Mouse (Mus musculus) hindbrain, embryonic 13.5 days (tissue): ENCODE measurements around the gene Rsad1. TPM values are rescaled to one million over a fixed set of nuclear protein-coding genes. Genes with fewer than 3 reads are reported as not detected.
A peak's percentile ranks its signal among the peaks of the same experiment; 100 is the strongest.

Source experiments
- ATAC-seq: fragments of 200-750 bp; cut with Nextera tagmentation; 2 replicates; pipeline ENCODE4 v1.8.0; 2017; ENCODE audit warnings: moderate TSS enrichment; ENCODE audit not compliant: low FRiP score
- H3K27ac ChIP-seq: fragments of 300-500 bp; sonication (generic); 2 replicates; pipeline ENCODE4 v1.5.1; 2015; ENCODE audit warnings: inconsistent platforms, mild to moderate bottlenecking, moderate library complexity
- H3K27me3 ChIP-seq: fragments of 300-500 bp; sonication (generic); 2 replicates; pipeline ENCODE4 v1.6.1; 2015; ENCODE audit warnings: mild to moderate bottlenecking, inconsistent platforms
- H3K36me3 ChIP-seq: fragments of 300-500 bp; sonication (generic); 2 replicates; pipeline ENCODE4 v1.6.1; 2015; ENCODE audit warnings: mild to moderate bottlenecking, inconsistent platforms
- H3K4me1 ChIP-seq: fragments of 300-500 bp; sonication (generic); replicated peaks from 2 replicates; pipeline ENCODE4 v1.6.1; 2015; ENCODE audit warnings: inconsistent platforms
- H3K4me2 ChIP-seq: fragments of 300-500 bp; sonication (generic); 2 replicates; pipeline ENCODE4 v1.6.1; 2015; ENCODE audit warnings: inconsistent platforms, mild to moderate bottlenecking, moderate library complexity
- H3K4me3 ChIP-seq: fragments of 300-500 bp; sonication (generic); 2 replicates; pipeline ENCODE4 v1.5.1; 2015; ENCODE audit warnings: mild to moderate bottlenecking, inconsistent platforms
- H3K9ac ChIP-seq: fragments of 300-500 bp; sonication (generic); 2 replicates; pipeline ENCODE4 v1.6.1; 2015; ENCODE audit warnings: mild to moderate bottlenecking, inconsistent platforms
- H3K9me3 ChIP-seq: fragments of 300-500 bp; sonication (generic); 2 replicates; pipeline ENCODE4 v1.6.1; 2016; ENCODE audit warnings: inconsistent platforms
- WGBS: fragments of 180-500 bp; shearing (Covaris S2); methylation state at CpG from one replicate; pipeline ENCODE4 v1.1.7; 2015; 5-methylcytosine and 5-hydroxymethylcytosine counted together
- polyA plus RNA-seq: library from polyadenylated mRNA; unstranded; fragments of >200 nt; fragmentation: Nextera tagmentation; extraction: Ambion mirVana; gene quantifications from 2 replicates; pipeline ENCODE4 v1.2.1, GENCODE M21; 2015

Rsad1 gene
- polyA plus RNA-seq, 1 experiment from 2014 or later = 4.7 TPM

GRCm38 (mm10) chr11:94501482-94501881 is 47.6 kb downstream of the Rsad1 start:
- H3K9ac ChIP-seq = no peak overlapping the region
- no peak overlapping the region for H3K4me3 ChIP-seq
- H3K27ac ChIP-seq = no peak overlapping the region
- H3K4me2 ChIP-seq = no peak overlapping the region
- H3K36me3 ChIP-seq = no peaks in the 10 kb centered on the region
- WGBS = 93% methylated on average over 8 of the region's 8 CpGs
- ATAC-seq = no peak
- no peaks in the 10 kb centered on the region for H3K9me3 ChIP-seq
- peaks cover 26% of the 10 kb centered on the region for H3K4me1 ChIP-seq
- H3K27me3 ChIP-seq = peaks cover 51% of the 10 kb centered on the region

- Histone ChIP-seq H3K9me3 (no peaks in the 10 kb centered on the region), H3K36me3 (no peaks in the 10 kb centered on the region), H3K4me3 (no peak overlapping the region; the same call in 1 of the 2 replicates), H3K27me3 (peaks cover 52% of the 10 kb centered on the region), H3K9ac (no peak overlapping the region; the same call in 1 of the 2 replicates), H3K4me1 (peaks cover 26% of the 10 kb centered on the region), H3K27ac (no peak overlapping the region), H3K4me2 (peak overlapping the region; percentile 56; the same call in 1 of the 2 replicates)
- ATAC-seq = no peak
- 28% methylated on average over 8 of the region's 8 CpGs for whole genome bisulfite sequencing
Measured at GRCm38 (mm10) chr11:94500362-94500761, 48.7 kb downstream of the Rsad1 start.

GRCm38 (mm10) chr11:94499661-94500152 is 49.3 kb downstream of the Rsad1 start, which contains the start of gene Epn3:
Epn3 (minus strand) TSS chr11:94499974.
- Histone ChIP-seq H3K27ac (0 out of 2 replicates have a peak within 1 kb of the TSS, but pooled peaks have one; percentile 48), H3K4me3 (peak within 1 kb of the TSS; percentile 28), H3K27me3 (peaks cover 58% of the 10 kb centered on the region), H3K9ac (peak within 1 kb of the TSS; percentile 64), H3K9me3 (no peaks in the 10 kb centered on the region), H3K4me2 (peak within 1 kb of the TSS; percentile 56), H3K4me1 (peaks cover 26% of the 10 kb centered on the region), H3K36me3 (no peaks in the 10 kb centered on the region)
- no peak; the same call in 1 of the 2 replicates for ATAC-seq
- WGBS = 1% methylated on average over 26 of the region's 26 CpGs

- Histone ChIP-seq H3K4me3 (peak overlapping the region; percentile 28; the same call in 1 of the 2 replicates), H3K27me3 (peaks cover 60% of the 10 kb centered on the region), H3K9me3 (no peaks in the 10 kb centered on the region), H3K4me2 (peak overlapping the region; percentile 56), H3K27ac (no peak overlapping the region), H3K9ac (peak overlapping the region; percentile 64; the same call in 1 of the 2 replicates), H3K36me3 (no peaks in the 10 kb centered on the region), H3K4me1 (peaks cover 26% of the 10 kb centered on the region)
- 13% methylated on average over 2 of the region's 2 CpGs for WGBS
- ATAC-seq = peak; percentile 43; the same call in 1 of the 2 replicates
Measured at GRCm38 (mm10) chr11:94499035-94499434, 50.0 kb downstream of the Rsad1 start.

- H3K27ac ChIP-seq = peak overlapping the region; percentile 48; the same call in 1 of the 2 replicates
- no peak overlapping the region for H3K9ac ChIP-seq
Measured at GRCm38 (mm10) chr11:94498093-94498996, 50.7 kb downstream of the Rsad1 start.

GRCm38 (mm10) chr11:94495415-94495814 is 53.6 kb downstream of the Rsad1 start:
- ATAC-seq = no peak
- Histone ChIP-seq H3K4me3 (no peak overlapping the region), H3K9ac (no peak overlapping the region), H3K9me3 (no peaks in the 10 kb centered on the region), H3K4me1 (peaks cover 38% of the 10 kb centered on the region), H3K36me3 (no peaks in the 10 kb centered on the region), H3K27me3 (peaks cover 68% of the 10 kb centered on the region), H3K4me2 (no peak overlapping the region), H3K27ac (no peak overlapping the region)
- WGBS = 76% methylated on average over 3 of the region's 3 CpGs

More at GRCm38 (mm10) chr11:94498093-94498996, 50.7 kb downstream of the Rsad1 start:
- ATAC-seq = 0 out of 2 replicates have a peak, but pooled peaks have one; percentile 33
- Histone ChIP-seq H3K9me3 (no peaks in the 10 kb centered on the region), H3K36me3 (no peaks in the 10 kb centered on the region), H3K4me1 (peaks cover 26% of the 10 kb centered on the region), H3K27me3 (peaks cover 62% of the 10 kb centered on the region), H3K4me2 (peak overlapping the region; percentile 35), H3K4me3 (no peak overlapping the region)
- WGBS = 20% methylated on average over 19 of the region's 19 CpGs

GRCm38 (mm10) chr11:94491749-94492099 is 57.3 kb downstream of the Rsad1 start:
- peak overlapping the region; percentile 53 for H3K4me3 ChIP-seq
- H3K4me2 ChIP-seq = peak overlapping the region; percentile 64
- WGBS = 60% methylated on average over 7 of the region's 7 CpGs
- H3K9me3 ChIP-seq = no peaks in the 10 kb centered on the region
- no peak overlapping the region for H3K27ac ChIP-seq
- H3K4me1 ChIP-seq = peaks cover 20% of the 10 kb centered on the region
- H3K27me3 ChIP-seq = peaks cover 64% of the 10 kb centered on the region
- peak overlapping the region; percentile 81 for H3K9ac ChIP-seq
- no peak for ATAC-seq
- H3K36me3 ChIP-seq = no peaks in the 10 kb centered on the region

- no peaks in the 10 kb centered on the region for H3K36me3 ChIP-seq
- no peaks in the 10 kb centered on the region for H3K9me3 ChIP-seq
- WGBS = 5% methylated on average over 55 of the region's 55 CpGs
- peak overlapping the region; percentile 64 for H3K4me2 ChIP-seq
- peak overlapping the region; percentile 81 for H3K9ac ChIP-seq
- peak overlapping the region; percentile 53 for H3K4me3 ChIP-seq
- H3K27me3 ChIP-seq = peaks cover 65% of the 10 kb centered on the region
- no peak overlapping the region for H3K27ac ChIP-seq
- ATAC-seq = peak; percentile 59
- H3K4me1 ChIP-seq = peaks cover 20% of the 10 kb centered on the region
Measured at GRCm38 (mm10) chr11:94491035-94491748, 57.9 kb downstream of the Rsad1 start.

Other genes with a start within 250 kb of the Rsad1 start
- 163 and 167 TPM in 2 replicates for gene Luc7l3, start 227.3 kb downstream of the Rsad1 start, polyA plus RNA-seq
- gene Ankrd40, start 221.3 kb downstream of the Rsad1 start, polyA plus RNA-seq = 10.6 and 12.9 TPM in 2 replicates
- 0.50 and 0.77 TPM in 2 replicates for gene Abcc3, start 156.3 kb downstream of the Rsad1 start, polyA plus RNA-seq
- gene Cacna1g, start 75.1 kb downstream of the Rsad1 start, polyA plus RNA-seq = 13.6 and 14.2 TPM in 2 replicates
- 0.17 and 0.56 TPM in 2 replicates for gene Spata20, start 63.1 kb downstream of the Rsad1 start, polyA plus RNA-seq
- 0.44 and 0.90 TPM in 2 replicates for gene Epn3, start 49.3 kb downstream of the Rsad1 start, polyA plus RNA-seq
- 3.2 and 3.8 TPM in 2 replicates for gene Mycbpap, start 27.5 kb downstream of the Rsad1 start, polyA plus RNA-seq
- 0.32 and 0.38 TPM in 2 replicates for gene Chad, start 15.8 kb upstream of the Rsad1 start, polyA plus RNA-seq
- 1.6 and 1.7 TPM in 2 replicates for gene Acsf2, start 52.6 kb upstream of the Rsad1 start, polyA plus RNA-seq
- 155 and 163 TPM in 2 replicates for gene Lrrc59, start 80.5 kb upstream of the Rsad1 start, polyA plus RNA-seq
- 144 and 152 TPM in 2 replicates for gene Mrpl27, start 104.5 kb upstream of the Rsad1 start, polyA plus RNA-seq
- 6.2 and 6.4 TPM in 2 replicates for gene Eme1, start 104.7 kb upstream of the Rsad1 start, polyA plus RNA-seq
- 12.2 TPM in 2 replicates for gene Xylt2, start 128.3 kb upstream of the Rsad1 start, polyA plus RNA-seq
- gene Gm11541, start 155.2 kb upstream of the Rsad1 start, polyA plus RNA-seq = 0.09 and 0.12 TPM in 2 replicates
- gene Cdc34b, start 192.5 kb upstream of the Rsad1 start, polyA plus RNA-seq = 0.14 TPM in 1 of 2 replicates, not detected in the other
- gene Tmem92, start 233.4 kb upstream of the Rsad1 start, polyA plus RNA-seq = not detected in 2 replicates